Mouse (Mus musculus): ENCODE measurements at regions not wholly inside any gene's neighbourhood (a gene's known extent, or its start where the extent isn't known, plus 50 kb on each side); places are given as distances from the start of the nearest gene placed in this dataset.

DNA sequence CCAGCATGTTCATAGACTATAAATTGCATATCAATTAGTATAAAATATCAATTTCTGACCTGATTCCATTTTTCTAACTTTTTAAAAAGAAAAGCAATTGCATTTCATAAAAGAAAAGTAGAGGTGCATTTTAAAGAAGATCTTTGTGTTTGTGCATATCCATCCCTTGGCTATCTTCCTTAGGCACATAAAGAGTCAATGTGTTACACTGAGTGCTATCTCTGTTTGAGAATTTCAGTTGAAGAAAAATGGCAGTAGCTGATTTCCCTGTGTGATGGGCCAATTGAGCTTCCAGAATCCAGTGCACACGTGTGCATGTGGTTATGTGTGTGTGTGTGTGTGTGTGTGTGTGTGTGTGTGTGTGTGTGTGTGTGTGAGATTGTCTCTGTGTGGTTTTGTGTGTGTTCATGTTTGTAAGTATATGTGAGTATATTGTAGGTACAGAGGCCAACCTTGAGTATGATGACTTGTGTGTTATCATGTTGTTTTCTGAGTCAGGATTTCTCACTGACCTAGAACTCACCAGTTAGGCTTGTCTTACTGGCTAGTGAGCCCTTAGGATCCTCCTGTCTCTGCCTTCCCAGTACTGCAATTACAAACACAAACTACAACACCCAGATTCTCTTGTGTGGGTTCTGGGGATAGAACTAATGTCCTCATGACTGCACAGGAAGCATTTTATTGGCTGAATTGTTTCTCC, 249.6 kb downstream of the Cdk5rap2 start:
- no peak for DNase-seq (ENCODE audit: low read depth)

DNA sequence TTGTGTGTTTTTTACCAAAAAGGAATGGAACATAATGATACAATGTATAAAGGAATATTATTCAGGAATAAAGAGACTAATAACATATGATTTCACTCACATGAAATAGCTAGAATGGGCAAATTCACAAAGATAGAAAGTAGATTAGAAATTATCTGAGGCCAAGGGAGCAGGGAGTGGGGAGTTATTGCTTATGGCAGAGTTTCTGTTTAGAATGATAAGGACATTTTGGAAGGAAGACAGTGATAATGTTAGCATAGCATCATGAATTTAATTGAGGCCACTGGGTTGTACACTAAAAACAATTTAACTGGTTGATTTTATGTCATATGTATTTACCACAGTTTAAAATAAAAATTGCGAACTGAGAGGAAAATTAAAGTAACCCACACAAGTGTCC, 250.2 kb downstream of the Cdk5rap2 start:
- DNase-seq (ENCODE audit: low read depth) = no peak

DNA sequence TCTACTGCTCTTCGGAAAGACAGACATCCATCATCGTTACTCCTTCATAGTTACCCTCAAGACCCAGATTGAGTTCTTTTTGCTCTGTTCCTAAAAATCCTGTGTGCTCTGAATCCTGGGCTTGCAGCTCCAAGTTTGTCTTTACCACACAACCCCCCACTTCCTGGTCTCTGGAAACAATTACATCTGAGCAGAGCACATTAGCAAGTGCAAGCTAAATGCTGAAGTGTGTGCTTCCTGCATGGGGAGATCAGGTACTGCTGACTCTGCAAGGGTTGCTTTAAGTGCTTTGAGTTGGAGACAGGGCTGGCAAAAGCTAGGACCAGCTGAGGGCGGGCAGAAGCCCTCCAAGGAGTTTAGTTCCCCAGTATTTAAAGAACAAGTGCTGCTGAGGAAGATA, 257.1 kb downstream of the Cdk5rap2 start:
- no peak for DNase-seq (ENCODE audit: low read depth)

DNA sequence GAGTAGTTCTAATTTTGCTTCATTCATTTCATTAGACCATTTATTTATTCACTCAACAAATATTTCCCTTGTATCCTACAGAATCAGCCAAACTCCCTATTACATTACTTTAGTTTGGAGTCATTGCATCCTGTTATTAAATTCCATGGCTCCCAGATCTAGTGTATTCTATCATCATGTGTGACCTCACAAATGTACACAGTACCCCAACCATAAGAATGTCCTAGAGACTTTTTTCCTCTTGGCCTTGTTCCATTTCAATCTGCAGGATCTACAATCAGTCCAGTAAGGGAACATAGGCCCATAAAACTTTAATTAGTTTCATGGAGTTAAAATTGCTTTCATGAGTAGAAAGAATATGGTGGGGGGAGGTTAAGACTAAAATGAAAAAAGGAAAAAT, 301.2 kb downstream of the Cdk5rap2 start:
- no peak for DNase-seq (ENCODE audit: low read depth)

DNA sequence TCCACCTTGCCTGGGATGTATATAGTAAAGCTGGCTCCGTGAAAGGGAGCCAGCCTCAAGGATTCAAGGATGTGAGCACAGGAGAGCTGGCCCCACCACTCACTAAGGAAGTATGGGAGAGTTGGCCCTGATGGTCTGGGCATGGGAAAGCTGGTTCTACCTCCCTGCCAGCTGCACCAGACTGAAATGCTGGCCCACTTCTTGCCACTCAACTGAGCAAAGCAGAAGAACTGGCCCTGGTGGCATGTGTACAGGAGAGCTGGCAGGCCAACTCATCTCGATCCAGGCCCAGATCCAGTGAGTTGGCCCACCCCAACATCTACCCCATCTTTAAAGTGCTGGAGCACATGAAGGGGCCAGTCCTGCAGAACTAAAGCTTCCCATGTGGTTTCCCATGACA, 304.5 kb downstream of the Cdk5rap2 start:
- no peak for DNase-seq (ENCODE audit: low read depth)

DNA sequence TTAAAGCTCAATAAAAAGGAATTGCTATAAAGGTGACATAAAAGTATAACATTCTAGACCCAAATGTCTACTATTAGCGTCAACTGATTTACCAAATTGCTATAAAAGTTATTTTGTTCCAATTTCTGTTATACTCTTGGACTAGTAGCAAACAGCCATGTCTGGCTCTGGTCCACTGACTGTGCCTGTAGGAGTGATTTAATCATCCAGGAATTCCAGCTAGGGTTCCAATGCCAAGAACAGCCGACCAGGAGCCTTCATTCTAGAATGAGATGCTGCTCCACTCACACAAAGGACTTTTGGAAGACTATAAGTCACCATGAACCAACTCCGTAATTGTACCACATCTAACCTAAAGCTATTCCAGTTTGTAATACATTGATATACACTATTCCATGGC, 312.9 kb downstream of the Cdk5rap2 start:
- DNase-seq (ENCODE audit: low read depth) = peak; percentile 24

DNA sequence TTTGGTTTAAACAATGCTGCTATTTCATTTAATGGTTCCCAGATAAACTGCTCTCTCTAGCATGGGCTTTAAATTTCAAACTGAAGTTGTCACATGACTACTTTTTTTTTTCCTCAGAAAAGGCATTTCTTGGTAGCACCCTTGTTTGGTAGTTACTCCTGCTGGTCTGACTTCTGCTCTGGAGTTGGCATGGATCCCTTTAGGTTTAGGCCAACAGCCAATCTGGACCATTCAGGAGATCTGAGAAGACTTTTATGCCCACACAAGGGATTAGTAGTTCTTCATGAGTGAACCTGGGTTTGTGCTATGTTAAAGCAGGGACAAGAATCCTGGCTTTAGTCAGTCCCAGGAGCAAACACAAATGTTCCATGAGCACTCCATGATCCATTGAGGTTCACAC, 332.0 kb downstream of the Cdk5rap2 start:
- no peak for DNase-seq (ENCODE audit: low read depth)

DNA sequence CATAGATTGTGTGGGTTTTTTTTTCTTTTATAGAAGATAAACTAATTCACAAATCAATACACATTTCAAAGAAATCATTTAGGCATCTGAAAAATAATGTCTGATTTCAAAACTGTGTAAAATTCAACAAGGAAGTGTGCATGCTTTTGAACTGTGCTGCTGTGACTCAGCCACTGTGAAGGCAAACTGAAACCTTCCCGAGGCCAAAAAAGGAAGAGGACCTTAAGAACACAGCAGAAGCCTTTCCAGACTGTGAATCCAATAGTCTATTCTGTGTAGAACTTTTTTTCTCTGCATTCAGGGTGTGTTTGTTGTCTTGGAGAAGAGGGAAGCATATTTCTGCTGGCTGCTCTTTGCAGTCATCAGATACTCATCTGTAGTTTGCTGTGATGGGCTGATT, 347.7 kb downstream of the Cdk5rap2 start:
- no peak for DNase-seq (ENCODE audit: low read depth)

DNA sequence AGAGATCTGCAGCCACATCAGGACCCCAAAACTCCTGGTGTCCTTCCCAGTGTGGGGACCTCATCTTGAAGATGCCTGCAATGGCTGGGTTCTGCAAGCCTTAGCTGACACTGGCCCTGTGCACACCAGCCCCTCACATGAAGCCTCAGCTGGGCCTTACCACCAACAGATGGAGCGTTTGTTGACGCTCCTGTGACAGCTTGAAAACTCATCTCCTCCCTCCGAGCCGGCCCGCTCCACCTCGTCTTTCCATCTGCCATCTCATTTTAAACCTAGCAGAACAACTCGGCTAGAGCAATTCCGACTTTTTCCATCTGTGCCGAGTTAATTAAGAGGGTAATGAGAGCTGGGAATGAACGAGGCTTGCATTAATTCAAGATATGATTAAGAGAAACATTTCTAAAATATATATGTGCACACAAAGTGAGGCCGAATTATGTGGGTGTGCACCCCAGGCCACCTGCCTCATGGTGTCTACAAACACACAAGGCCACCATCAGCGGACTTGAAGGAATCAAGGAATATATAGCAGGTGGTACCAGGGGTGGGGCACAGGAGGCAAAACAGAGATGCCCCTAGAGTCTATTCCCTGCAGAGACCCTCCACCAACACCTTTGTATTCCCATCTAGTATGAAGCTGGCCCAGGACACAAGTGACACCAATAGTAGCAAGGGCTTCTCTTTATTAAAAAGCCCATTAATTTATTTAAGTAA, 351.3 kb downstream of the Cdk5rap2 start:
- no peak for DNase-seq (ENCODE audit: low read depth)

DNA sequence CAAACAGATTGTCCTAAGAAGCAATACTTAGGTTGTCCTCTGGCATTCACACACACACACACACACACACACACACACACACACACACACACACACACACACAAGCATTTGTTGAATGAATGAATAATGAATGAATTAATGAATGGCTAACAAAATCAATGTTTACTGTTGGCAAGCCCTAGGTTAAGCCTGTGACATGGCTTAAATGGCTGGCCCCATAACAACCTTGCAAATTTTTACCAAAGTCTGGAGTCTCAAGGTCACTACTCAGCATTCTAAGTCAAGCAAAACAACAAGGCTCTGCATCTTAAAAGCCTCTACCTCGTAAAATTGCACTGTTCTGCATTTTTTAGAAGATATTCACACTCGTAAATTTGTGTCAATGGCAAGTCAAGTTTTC, 357.1 kb downstream of the Cdk5rap2 start:
- no peak for DNase-seq (ENCODE audit: low read depth)

DNA sequence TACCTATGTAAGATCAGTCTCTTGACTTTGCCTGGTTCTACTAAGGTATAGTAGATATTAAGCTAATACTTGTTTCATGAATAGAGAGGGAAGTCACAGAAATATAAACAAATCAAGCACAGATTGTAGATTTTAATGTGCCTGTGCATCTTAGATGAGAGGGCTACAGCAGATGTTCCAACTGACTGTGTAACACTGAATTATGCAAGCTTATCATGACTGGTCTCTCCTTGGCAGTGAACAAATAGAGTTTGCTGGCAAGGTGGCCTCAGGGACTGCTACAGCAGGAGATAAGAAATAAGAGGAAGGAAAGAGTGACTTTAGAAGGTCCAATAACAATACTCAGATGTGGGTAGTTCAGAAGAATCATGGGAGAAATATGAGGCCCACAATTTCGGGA, 372.0 kb downstream of the Cdk5rap2 start:
- DNase-seq (ENCODE audit: low read depth) = no peak

DNA sequence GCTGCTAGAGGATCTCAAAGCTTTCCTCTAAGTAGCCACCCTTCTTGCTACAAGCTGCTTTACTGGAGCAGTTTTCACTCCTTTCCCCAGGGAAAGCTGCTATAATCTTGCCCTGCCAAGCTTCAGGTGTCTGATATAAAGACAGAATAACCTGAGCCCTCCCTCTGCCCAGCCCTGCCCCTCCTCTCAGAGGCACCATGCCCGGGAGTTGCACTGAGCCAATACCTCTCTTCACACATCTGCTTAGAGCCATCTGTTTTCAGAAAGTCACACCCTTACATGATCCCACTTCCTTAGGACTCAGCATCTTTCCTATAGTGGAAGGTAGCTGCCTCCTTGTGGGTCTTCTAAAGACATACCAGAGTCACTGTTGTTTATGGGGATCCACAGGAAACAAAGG, 374.3 kb downstream of the Cdk5rap2 start:
- no peak for DNase-seq (ENCODE audit: low read depth)

DNA sequence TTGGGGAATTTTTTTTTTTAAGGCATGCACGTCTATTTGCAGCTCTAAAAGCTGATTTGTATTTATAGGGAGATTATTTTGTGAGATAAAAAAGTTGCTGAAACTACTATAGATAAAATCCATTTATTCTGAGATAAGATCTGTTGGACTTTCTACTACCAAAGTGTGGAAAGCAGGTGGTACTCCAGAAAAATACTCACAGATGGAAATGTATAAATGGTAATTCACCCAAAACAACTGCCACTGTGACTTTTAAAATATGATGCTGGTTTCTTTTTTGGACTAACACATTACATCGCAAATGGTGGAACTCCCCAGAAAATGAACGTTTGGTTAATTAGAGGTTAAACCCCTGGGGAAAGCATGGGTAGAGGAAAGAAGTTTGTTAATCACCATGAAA, 377.7 kb downstream of the Cdk5rap2 start:
- DNase-seq (ENCODE audit: low read depth) = no peak

DNA sequence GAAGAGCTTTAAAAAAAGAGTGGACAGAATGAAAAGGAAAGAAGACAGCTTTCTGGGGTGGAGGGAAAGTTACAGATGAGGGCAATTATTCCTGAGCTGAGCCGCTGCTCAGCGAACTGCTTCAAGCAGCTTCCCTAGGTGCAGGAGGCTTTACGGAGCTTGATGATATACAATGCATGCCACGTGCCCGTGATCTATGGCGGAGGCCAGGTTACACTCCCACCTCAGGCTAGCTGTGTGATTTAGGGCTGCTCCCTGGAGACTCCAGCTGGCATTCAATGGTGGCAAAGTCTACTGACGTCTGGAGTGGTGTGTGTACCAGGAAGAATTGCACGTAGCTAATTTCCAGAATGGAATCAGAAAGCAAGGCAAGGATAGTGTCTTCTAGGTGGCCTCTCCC, 383.4 kb downstream of the Cdk5rap2 start:
- DNase-seq (ENCODE audit: low read depth) = no peak

DNA sequence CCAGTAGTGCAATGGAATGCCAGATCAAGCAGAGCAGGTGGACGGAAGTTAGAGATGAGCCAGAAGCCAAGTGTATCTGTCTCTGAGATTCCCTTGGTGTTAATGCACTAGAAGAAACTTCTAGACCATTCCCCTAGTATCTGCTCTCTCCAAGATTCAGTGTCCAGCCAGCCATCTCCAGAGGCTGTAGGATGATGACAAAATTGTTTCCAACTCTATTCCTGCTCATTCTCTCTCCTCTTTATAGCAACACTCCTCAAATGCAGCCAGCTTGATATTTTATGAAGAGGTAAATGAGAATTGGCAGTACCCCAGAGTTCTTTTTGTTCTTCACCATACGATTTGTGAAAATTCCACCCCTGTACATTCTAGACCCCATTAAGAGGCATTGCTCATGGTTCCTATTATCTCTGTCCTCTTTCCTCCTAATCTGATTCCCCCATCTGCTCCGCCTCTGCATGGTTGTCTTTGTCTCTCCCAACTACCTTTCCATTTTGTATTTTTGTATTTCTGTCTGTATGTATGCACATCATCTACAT, 385.3 kb downstream of the Cdk5rap2 start:
- no peak for DNase-seq (ENCODE audit: low read depth)

DNA sequence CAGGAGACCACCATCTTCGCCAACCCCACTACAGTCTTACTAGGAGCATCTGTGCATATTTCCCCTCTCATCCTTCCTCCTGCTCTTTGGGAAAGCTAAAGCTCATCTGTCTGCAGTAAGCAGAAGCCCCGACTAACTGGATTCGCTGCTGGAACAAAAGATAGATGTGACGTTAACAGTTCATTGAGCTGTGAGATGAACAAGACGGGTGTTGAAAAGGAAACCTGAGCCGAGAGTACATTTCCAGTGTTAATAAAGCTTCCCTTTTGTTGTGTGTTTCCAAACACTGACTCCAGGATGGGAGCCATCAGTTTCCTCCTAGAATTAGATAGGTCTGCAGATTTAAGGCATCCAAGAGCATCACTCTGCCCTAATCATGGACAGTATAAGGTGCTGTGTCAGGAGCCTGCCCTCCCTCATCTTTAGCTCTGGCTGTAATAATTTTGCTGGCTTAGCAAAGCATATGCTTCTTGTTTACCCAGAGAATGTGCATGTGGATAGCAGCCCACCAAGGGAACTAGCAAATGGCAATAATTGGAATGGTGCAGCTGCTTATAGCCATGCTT, 389.3 kb downstream of the Cdk5rap2 start:
- DNase-seq (ENCODE audit: low read depth) = no peak

DNA sequence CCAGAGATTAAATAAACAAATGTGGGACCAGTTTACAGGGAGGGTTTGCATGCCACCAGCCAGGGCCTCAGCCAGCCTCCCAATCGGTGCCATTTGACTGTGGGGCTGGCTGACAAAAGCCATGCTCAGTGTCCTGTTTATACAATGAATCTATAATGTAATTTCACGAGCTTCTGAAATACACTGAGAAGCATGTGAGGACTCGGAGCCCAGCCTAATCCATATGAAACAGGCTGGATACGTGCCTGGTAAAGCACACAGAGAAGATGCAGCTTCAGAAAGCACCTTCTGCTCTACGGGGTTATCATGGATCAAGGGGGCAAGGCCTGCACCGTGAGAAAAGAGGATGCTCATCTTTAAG, 398.0 kb downstream of the Cdk5rap2 start:
- DNase-seq (ENCODE audit: low read depth) = no peak

DNA sequence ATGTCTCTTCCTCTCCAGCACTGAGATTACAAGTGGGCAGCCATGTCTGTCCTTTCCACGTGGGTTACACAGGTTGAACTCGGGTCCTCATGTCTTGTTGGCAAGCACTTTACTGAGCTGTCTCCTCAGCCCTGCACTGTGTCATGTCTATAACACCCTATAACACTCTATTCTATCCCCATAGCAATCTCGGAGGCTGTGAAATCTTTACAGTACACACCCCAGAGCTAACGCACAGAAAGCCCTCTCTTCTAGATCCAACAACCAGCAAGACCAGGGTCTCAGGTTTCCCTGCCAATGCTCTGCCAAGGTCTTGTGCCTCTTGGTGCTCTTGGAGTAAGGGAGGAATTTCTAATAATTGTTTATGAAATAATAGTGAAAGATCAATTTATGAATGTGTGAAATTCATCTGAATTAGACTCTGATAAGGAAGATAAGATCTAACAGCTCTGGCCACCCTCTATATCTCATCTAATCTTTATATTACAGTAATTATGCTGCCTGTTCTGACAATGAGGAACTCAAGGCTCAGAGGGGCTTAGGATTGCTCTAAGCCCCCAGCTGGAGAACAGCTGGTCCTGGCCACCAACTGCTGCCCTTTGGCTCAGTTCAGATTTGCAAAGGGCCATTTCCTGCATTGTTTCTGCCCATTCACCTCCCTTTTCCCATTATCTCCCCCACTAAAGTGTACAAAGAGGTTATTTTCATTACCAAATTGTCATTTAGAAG, 398.6 kb downstream of the Cdk5rap2 start:
- DNase-seq (ENCODE audit: low read depth) = no peak

DNA sequence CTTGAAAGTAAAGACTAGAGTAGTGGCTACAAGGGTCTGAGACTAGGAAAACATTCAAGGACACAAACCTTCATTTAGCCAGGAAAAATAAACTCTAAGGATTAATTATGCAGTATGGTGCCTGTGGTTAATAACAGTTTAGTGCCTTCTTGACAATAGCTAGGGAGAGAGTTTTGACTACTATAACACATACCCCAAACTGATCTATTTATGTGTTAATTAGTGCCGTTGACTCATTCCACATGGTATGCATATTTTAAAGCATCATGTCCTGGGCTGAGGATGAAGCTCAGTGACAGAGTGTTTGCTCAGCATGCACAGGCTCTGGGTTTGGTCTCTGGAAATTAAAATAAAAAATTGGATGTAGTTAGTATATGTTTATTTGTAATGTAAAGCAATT, 399.8 kb downstream of the Cdk5rap2 start:
- DNase-seq (ENCODE audit: low read depth) = no peak

DNA sequence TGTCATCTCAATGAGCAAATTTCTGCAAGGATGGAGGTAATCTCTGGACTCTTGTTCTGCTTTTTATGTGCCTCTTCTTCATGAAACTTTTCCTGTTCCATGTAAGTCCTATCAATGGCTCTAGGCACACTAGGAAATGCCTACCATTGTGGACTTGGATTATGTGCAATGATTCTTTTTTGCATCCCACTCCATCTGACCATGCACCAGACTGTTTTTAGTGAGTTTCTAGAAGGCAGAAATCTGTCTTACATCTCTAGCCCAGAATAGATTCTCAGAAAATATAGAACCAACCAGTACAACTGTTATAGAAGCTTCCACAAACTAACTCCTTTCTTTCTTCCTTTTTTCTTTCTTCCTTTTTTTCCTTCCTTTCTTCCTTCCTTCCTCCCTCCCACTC, 405.3 kb downstream of the Cdk5rap2 start:
- no peak for DNase-seq (ENCODE audit: low read depth)

DNA sequence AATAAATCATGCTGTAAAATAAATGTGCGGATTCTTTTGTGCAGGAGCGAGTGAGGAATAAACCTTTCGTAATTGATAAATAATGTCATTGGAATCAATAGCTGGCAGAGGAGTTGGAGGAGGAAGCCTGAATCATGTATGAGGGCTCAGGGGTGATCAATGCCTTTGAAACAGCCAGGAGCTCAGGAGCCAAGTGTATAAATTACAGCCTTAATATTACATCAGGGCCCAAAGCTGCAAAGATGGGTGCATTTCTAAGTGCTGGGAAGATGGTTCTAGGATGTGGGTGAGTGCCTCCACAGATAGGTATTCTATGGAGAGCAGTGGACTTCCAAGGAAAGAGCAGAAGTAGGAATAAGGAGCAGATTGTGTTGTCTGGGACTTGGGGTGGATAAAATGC, 417.0 kb downstream of the Cdk5rap2 start:
- DNase-seq (ENCODE audit: low read depth) = no peak

DNA sequence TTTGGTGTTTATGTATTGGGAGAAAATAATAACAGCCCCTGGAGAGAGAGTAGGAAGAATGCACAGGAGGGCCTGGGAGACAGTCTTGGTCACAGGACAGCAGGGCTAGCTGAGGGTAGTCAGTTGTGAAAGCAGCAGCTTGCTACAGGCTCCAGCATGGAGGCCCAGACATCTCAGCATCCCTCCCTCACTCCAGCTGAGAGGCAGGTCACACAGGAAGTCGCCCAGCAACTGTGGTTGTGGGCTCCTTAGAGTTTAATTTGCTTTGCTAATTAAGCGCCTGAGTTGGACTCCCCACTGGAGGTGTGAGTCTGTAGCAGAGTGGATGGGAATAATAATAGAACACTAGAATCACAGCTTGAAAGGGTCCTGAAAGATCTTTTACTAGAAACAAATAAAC, 436.0 kb downstream of the Cdk5rap2 start:
- no peak for DNase-seq (ENCODE audit: low read depth)

DNA sequence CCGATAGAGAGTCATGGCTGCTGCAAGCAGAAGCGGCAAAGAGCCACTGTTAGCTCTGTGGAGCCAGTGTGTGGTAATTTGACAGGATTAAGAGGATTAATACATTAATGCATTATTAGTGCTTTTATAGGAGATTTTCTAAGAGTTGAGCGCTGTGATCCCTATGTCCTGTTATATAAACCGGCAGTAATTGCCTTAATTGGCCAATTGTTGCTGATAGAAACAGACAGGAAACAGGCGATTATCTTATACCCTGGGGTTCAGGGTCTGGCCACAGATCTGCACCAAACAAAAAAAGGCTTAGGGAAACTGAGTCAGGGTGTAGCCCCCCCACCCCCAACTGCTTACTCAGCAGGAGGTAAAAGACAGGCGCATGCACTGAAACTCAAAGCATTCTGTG, 436.7 kb downstream of the Cdk5rap2 start:
- no peak for DNase-seq (ENCODE audit: low read depth)

Data from fibroblast of lung, adult 2 months (primary cell).